Mouse (Mus musculus): ENCODE measurements at regions not wholly inside any gene's neighbourhood (a gene's known extent, or its start where the extent isn't known, plus 50 kb on each side); places are given as distances from the start of the nearest gene placed in this dataset.

DNA sequence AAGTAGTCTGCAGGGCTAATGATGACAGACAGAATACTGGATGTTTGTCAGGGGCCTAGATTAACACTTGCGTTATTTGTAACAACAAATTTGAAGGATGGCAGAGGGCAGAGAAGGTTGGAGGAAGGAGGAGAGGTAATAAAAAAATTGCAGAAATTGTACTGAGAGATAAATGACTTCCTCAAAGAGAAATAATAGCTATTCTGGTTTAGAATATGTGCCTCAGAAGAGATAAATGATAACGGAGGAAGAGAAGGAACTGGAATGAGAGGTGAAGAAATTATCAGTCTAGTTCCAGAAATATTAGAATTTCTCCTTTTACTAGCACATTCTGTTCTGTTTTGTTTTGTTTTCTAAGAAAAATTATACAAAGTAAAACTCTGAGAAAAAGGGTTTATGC lies 393.1 kb downstream of the Slco6d1 start:
- no peak for DNase-seq (ENCODE audit: low read depth)
- TF ChIP-seq CTCF (IDR thresholded peaks at IDR 0.05; ENCODE audit: borderline replicate concordance, extremely low read depth, insufficient read depth, insufficient read length) (no peak), POLR2A (IDR thresholded peaks at IDR 0.05; ENCODE audit: borderline replicate concordance, extremely low read depth, insufficient read depth, insufficient read length, poor library complexity, severe bottlenecking) (no peak)

DNA sequence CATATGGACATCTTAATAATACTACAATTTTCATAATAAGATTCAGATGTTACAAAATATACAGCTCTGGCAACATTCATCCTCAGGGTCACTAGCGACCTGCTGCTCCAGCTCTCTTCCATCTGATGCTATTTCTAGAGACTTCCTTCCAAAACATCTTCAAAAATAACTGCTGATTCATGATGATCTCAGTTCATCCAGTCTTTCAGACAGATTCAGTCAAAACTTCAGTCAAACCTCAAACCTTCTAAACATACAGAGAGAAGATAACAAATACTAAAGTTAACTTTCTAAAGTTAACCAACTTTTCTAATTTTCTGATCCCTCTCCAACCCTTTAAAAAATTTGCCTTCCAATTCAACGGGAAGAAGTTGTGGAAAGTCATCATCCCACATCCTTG lies 397.2 kb downstream of the Slco6d1 start:
- no peak for TF ChIP-seq POLR2A (IDR thresholded peaks at IDR 0.05; ENCODE audit: borderline replicate concordance, extremely low read depth, insufficient read depth, insufficient read length, poor library complexity, severe bottlenecking)
- TF ChIP-seq CTCF (IDR thresholded peaks at IDR 0.05; ENCODE audit: borderline replicate concordance, extremely low read depth, insufficient read depth, insufficient read length) = no peak
- DNase-seq (ENCODE audit: low read depth) = no peak

DNA sequence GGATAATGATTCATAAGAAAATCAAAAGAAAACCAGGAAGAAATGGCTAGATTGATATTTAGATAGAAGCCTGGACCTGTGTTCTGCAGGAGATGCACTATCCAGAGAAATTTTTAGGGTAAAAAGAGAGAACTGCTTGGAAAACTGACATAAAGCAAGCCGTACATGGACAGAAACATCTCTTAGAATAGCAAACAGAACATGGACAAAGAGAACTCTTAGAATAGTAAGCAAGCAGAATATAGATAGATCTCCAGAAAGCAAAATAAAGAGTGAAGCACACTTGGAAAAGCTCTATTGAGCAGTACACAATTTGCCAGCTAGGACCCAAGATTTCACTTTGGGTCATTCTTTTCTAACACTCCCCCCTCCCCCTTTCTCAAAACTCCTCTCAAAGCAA lies 439.3 kb downstream of the Slco6d1 start:
- TF ChIP-seq CTCF (IDR thresholded peaks at IDR 0.05; ENCODE audit: borderline replicate concordance, extremely low read depth, insufficient read depth, insufficient read length) (no peak), POLR2A (IDR thresholded peaks at IDR 0.05; ENCODE audit: borderline replicate concordance, extremely low read depth, insufficient read depth, insufficient read length, poor library complexity, severe bottlenecking) (no peak)
- no peak for DNase-seq (ENCODE audit: low read depth)

DNA sequence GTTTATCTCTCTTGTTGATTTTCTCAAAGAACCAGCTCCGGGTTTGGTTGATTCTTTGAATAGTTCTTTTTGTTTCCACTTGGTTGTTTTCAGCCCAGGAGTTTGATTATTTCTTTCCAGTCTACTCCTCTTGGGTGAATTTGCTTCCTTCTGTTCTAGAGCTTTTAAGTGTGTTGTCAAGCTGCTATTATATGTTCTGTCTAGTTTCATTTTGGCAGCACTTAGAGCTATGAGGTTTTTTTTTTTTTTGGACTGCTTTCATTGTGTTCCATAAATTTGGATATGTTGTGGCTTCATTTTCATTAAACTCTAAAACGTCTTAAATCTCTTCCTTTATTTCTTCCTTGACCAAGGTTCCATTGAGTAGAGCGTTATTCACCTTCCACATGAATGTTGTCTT lies 485.3 kb downstream of the Slco6d1 start:
- no peak for DNase-seq (ENCODE audit: low read depth)
- no peak for TF ChIP-seq POLR2A (IDR thresholded peaks at IDR 0.05; ENCODE audit: borderline replicate concordance, extremely low read depth, insufficient read depth, insufficient read length, poor library complexity, severe bottlenecking)

DNA sequence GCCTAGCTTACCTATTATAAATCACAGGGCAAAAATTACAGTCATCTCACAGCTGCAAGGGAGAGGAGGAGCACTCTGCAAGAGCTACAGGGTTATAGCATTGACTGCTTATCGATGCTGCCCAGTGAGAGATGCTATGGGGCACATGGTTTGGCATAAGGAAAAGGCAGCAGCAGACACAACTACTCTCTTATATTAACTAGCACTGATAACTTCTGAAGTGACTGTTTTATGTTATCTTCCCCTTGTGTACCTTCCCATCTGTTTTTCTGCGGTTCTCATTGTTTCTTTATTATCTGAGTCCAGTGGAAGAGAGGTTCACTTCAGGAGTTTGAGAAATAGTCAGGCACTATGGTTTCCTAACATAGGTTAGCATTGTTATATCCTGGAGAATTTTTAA lies 502.1 kb downstream of the Slco6d1 start:
- no peak for DNase-seq (ENCODE audit: low read depth)
- TF ChIP-seq CTCF (IDR thresholded peaks at IDR 0.05; ENCODE audit: borderline replicate concordance, extremely low read depth, insufficient read depth, insufficient read length) (no peak), POLR2A (IDR thresholded peaks at IDR 0.05; ENCODE audit: borderline replicate concordance, extremely low read depth, insufficient read depth, insufficient read length, poor library complexity, severe bottlenecking) (no peak)

DNA sequence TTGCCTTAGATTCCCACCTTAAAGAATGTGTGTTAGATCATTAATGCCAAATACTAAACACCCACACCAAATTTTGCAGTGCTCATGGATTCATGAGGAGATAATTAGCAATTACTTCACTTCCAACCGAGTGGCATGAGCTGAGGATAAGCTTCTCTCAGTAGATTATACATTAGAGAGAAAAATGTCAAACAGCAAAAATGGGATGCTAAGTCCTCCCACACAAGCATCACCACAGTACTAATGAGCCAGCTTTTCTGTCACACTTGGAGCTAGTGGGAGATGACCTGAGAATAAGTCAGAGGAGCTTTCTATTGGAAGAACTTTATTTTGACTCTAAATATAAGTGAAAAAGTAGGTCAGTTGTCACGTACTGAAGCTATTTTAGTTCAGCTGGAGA lies 504.0 kb downstream of the Slco6d1 start:
- peak; percentile 20 for DNase-seq (ENCODE audit: low read depth)
- TF ChIP-seq CTCF (IDR thresholded peaks at IDR 0.05; ENCODE audit: borderline replicate concordance, extremely low read depth, insufficient read depth, insufficient read length) = no peak
- no peak for TF ChIP-seq POLR2A (IDR thresholded peaks at IDR 0.05; ENCODE audit: borderline replicate concordance, extremely low read depth, insufficient read depth, insufficient read length, poor library complexity, severe bottlenecking)

DNA sequence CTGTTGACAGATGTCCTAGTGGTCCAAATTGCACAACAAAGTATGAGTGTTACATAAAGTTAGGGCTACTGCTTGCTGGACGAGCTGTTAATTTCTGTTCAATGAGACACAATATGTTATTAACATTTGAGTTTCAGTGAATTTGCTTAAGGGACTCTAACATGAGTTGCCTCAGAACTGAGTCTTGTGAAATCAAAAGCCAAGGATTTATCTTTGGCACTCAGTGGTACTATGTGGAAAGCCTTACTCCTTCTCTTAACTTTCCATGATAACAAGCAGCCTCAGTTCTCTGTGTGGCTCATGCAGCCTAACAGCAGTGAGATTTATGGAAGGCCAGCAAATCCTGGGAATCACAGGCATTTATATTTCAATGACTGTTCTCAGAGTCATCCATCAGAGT lies 510.0 kb downstream of the Slco6d1 start:
- TF ChIP-seq POLR2A (IDR thresholded peaks at IDR 0.05; ENCODE audit: borderline replicate concordance, extremely low read depth, insufficient read depth, insufficient read length, poor library complexity, severe bottlenecking) (no peak), CTCF (IDR thresholded peaks at IDR 0.05; ENCODE audit: borderline replicate concordance, extremely low read depth, insufficient read depth, insufficient read length) (no peak)
- no peak for DNase-seq (ENCODE audit: low read depth)

DNA sequence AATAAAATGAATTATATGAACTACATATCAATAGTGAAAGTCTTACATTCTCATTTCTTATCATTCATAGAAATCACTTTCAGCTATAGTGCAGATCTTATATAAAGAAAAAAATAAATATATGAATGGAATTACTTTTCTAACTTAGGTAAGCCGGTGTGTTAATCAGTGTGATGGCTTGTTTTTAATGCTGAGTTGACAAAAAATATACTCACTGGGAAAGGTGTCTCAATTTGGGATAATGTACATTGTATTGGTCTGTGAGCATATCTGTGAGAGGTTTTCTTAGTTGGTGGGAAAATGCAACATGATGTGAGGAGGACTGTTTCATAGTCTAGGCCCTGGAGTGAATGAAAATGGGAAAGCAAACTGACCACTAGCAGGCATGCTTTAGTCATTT lies 511.3 kb downstream of the Slco6d1 start:
- DNase-seq (ENCODE audit: low read depth) = no peak
- no peak for TF ChIP-seq CTCF (IDR thresholded peaks at IDR 0.05; ENCODE audit: borderline replicate concordance, extremely low read depth, insufficient read depth, insufficient read length)
- no peak for TF ChIP-seq POLR2A (IDR thresholded peaks at IDR 0.05; ENCODE audit: borderline replicate concordance, extremely low read depth, insufficient read depth, insufficient read length, poor library complexity, severe bottlenecking)

DNA sequence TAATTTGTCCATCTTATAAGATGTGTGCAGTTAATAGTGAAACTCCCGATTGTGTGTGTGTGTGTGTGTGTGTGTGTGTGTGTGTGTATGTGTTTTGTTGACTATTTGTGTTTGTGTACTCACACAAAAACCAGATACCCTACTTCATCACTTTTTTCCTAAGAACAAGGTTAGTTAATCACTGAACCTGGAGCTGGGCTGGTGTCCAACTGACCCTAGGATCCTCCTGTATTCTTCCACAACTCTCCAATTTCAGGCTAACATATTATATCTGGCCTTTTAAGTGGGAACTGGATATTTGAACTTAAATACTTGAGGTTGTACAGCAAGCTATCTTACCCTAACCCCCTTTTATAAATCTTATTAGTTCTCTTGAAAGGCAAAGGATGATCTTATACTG lies 556.8 kb downstream of the Slco6d1 start:
- no peak for DNase-seq (ENCODE audit: low read depth)
- no peak for TF ChIP-seq CTCF (IDR thresholded peaks at IDR 0.05; ENCODE audit: borderline replicate concordance, extremely low read depth, insufficient read depth, insufficient read length)
- TF ChIP-seq POLR2A (IDR thresholded peaks at IDR 0.05; ENCODE audit: borderline replicate concordance, extremely low read depth, insufficient read depth, insufficient read length, poor library complexity, severe bottlenecking) = no peak

Measured in brain, embryonic 14.5 days (tissue).